Mouse (Mus musculus): ENCODE data around the gene Pla1a. TPM values are rescaled to one million over a fixed set of nuclear protein-coding genes. Genes with fewer than 3 reads are reported as not detected.

Pla1a gene
- total RNA-seq, 2 experiments from 2014 or later = 16.4 to 45.3 TPM

GRCm38 (mm10) chr16:38434295-38434795 is 1.4 kb upstream of the Pla1a start:
- DNase-seq = peak; percentile 33 to 50

GRCm38 (mm10) chr16:38433514-38433913 is 569 bp upstream of the Pla1a start:
- DNase-seq = no peak

GRCm38 (mm10) chr16:38431446-38432185 is 1.3 kb downstream of the Pla1a start:
- DNase-seq = peak; percentile 37

GRCm38 (mm10) chr16:38425799-38426198 is 7.1 kb downstream of the Pla1a start:
- DNase-seq = no peak

GRCm38 (mm10) chr16:38425374-38425773 is 7.6 kb downstream of the Pla1a start:
- DNase-seq = no peak

- no peak for DNase-seq
These were observed 18.0 kb downstream of the Pla1a start for GRCm38 (mm10) chr16:38414953-38415352.

- DNase-seq = no peak
These were observed 24.5 kb downstream of the Pla1a start for GRCm38 (mm10) chr16:38408416-38408815.

GRCm38 (mm10) chr16:38407584-38407983 is 25.4 kb downstream of the Pla1a start:
- no peak for DNase-seq

GRCm38 (mm10) chr16:38406708-38407107 is 26.2 kb downstream of the Pla1a start:
- no peak for DNase-seq

- DNase-seq = no peak
These were observed 26.7 kb downstream of the Pla1a start for GRCm38 (mm10) chr16:38406293-38406692.

- DNase-seq = no peak
These were observed 29.3 kb downstream of the Pla1a start for GRCm38 (mm10) chr16:38403639-38404038.

- DNase-seq = no peak
These were observed 31.5 kb downstream of the Pla1a start for GRCm38 (mm10) chr16:38401468-38401867.

GRCm38 (mm10) chr16:38400311-38400960 is 32.5 kb downstream of the Pla1a start:
- peak; percentile 25 to 47 for DNase-seq

GRCm38 (mm10) chr16:38399531-38400231 is 33.3 kb downstream of the Pla1a start:
- peak; percentile 73 to 78 for DNase-seq

GRCm38 (mm10) chr16:38399076-38399475 is 33.9 kb downstream of the Pla1a start:
- no peak for DNase-seq

GRCm38 (mm10) chr16:38398266-38398665 is 34.7 kb downstream of the Pla1a start:
- no peak for DNase-seq

GRCm38 (mm10) chr16:38396155-38396554 is 36.8 kb downstream of the Pla1a start:
- peak; percentile 95 for DNase-seq

- DNase-seq = no peak
These were observed 37.8 kb downstream of the Pla1a start for GRCm38 (mm10) chr16:38395060-38395730.

GRCm38 (mm10) chr16:38394191-38394618 is 38.7 kb downstream of the Pla1a start:
- DNase-seq = no peak

- DNase-seq = peak in 1 of 2 experiments; percentile 30
These were observed 40.6 kb downstream of the Pla1a start for GRCm38 (mm10) chr16:38392126-38392894.

GRCm38 (mm10) chr16:38390322-38390721 is 42.6 kb downstream of the Pla1a start:
- DNase-seq = no peak
